Mouse (Mus musculus) brain, embryonic 14.5 days (tissue): ENCODE measurements around the gene Wdr70.

Experiments used
- CTCF ChIP-seq: fragments of 200-500 bp; IDR thresholded peaks from 2 replicates; pipeline ENCODE4 v1.5.1; 2012; ENCODE audit warnings: inconsistent platforms, mild to moderate bottlenecking, moderate library complexity, borderline replicate concordance; ENCODE audit not compliant: insufficient read depth, insufficient read length; ENCODE audit errors: extremely low read depth
- POLR2A ChIP-seq: fragments of 200-500 bp; IDR thresholded peaks from 2 replicates; pipeline ENCODE4 v1.6.1; 2012; ENCODE audit warnings: mild to moderate bottlenecking, inconsistent platforms, borderline replicate concordance; ENCODE audit not compliant: poor library complexity, insufficient read depth, insufficient read length, severe bottlenecking; ENCODE audit errors: extremely low read depth

- TF ChIP-seq CTCF (no peak), POLR2A (no peak)
These were observed 221.2 kb downstream of the Wdr70 start for GRCm38 (mm10) chr15:7877560-7878467.
